Mouse (Mus musculus): ENCODE results near the gene Vip.

- TF ChIP-seq CTCF (IDR thresholded peaks at IDR 0.05; ENCODE audit: extremely low read depth, insufficient read depth, low read length) (no peak), POLR2A (IDR thresholded peaks at IDR 0.05; ENCODE audit: extremely low read depth, insufficient read depth, low read length) (no peak)
Observed at GRCm38 (mm10) chr10:5604371-5604770, 34.6 kb upstream of the Vip start.
